Mouse (Mus musculus) stomach, embryonic 15.5 days (tissue): Measurements from ENCODE around the gene Fbxl3. TPM values are rescaled to one million over a fixed set of nuclear protein-coding genes. Genes with fewer than 3 reads are reported as not detected.

Experiments
- ATAC-seq: fragments of 200-750 bp; cut with Nextera tagmentation; 2 replicates; pipeline ENCODE4 v1.8.0; 2017; ENCODE audit warnings: low read depth, moderate number of reproducible peaks, moderate TSS enrichment; ENCODE audit not compliant: insufficient read depth, low FRiP score
- H3K27ac ChIP-seq: fragments of 300-500 bp; sonication (generic); 2 replicates; pipeline ENCODE4 v1.5.1; 2015; ENCODE audit warnings: mild to moderate bottlenecking, inconsistent platforms
- H3K27me3 ChIP-seq: fragments of 300-500 bp; sonication (generic); replicated peaks from 2 replicates; pipeline ENCODE4 v1.6.1; 2015; ENCODE audit warnings: inconsistent platforms
- H3K36me3 ChIP-seq: fragments of 300-500 bp; sonication (generic); 2 replicates; pipeline ENCODE4 v1.6.1; 2015; ENCODE audit warnings: inconsistent platforms
- H3K4me1 ChIP-seq: fragments of 300-500 bp; sonication (generic); 2 replicates; pipeline ENCODE4 v1.6.1; 2015; ENCODE audit warnings: inconsistent platforms
- H3K4me2 ChIP-seq: fragments of 300-500 bp; sonication (generic); 2 replicates; pipeline ENCODE4 v1.6.1; 2015; ENCODE audit warnings: mild to moderate bottlenecking, inconsistent platforms
- H3K4me3 ChIP-seq: fragments of 300-500 bp; sonication (generic); replicated peaks from 2 replicates; pipeline ENCODE4 v1.5.1; 2015; ENCODE audit warnings: inconsistent platforms
- H3K9ac ChIP-seq: fragments of 300-500 bp; sonication (generic); 2 replicates; pipeline ENCODE4 v1.6.1; 2015; ENCODE audit warnings: inconsistent platforms
- H3K9me3 ChIP-seq: fragments of 300-500 bp; sonication (generic); 2 replicates; pipeline ENCODE4 v1.6.1; 2016; ENCODE audit warnings: inconsistent platforms
- WGBS: fragments of 180-500 bp; shearing (Covaris S2); methylation state at CpG from one replicate; pipeline ENCODE4 v1.1.7; 2015; 5-methylcytosine and 5-hydroxymethylcytosine counted together
- polyA plus RNA-seq: library from polyadenylated mRNA; unstranded; fragments of >200 nt; fragmentation: Nextera tagmentation; extraction: Ambion mirVana; gene quantifications from 2 replicates; pipeline ENCODE4 v1.2.1, GENCODE M21; 2015

The Fbxl3 gene
- 22.5 and 24.2 TPM in 2 replicates for polyA plus RNA-seq

DNA sequence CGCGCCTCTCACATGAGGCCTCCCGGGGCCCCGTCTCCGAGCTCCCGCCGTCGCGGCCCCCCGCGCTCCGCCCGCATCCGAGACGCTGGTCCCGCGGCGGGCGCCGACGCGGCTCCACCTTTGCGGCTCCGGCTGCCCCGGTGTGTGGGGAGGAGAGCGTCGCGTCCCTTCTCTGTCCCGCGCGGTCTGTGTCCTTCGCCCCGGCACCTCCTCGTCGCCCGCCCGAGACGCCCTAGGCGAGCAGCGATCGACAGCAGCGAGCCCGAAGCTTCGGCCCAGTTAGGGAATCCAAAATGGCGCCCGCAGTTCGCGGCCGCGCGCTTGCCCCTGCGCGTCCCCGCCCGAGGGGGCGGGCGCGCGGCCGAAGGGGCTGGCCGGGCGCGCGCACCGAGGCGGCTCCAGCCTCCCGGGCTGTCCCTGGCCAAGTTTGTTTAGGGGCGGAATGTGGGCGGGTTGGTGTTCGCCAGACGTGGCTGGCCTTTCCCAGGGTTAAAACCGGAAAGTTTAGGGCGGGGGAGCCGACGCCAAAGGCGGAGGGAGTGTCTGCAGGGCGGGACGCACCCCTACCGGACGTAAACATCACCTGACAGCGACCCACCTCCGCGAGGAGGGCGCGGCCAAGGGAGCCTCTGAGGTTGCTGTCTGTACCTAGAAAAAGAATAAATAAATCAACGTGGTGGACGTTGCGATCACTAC lies at the start of gene Fbxl3:
TSS of gene Fbxl3 (minus strand) at position 329 of the 696 bp plus-strand sequence.
- Histone ChIP-seq H3K27ac (peak within 1 kb of the TSS; percentile 99), H3K4me1 (peaks cover 16% of the 10 kb centered on the region), H3K27me3 (no peaks in the 10 kb centered on the region), H3K9ac (peak within 1 kb of the TSS; percentile 93), H3K4me2 (peak within 1 kb of the TSS; percentile 59), H3K9me3 (no peaks in the 10 kb centered on the region), H3K4me3 (peak within 1 kb of the TSS; percentile 85), H3K36me3 (0 out of 2 replicates have a peak, but pooled peaks cover 3% of the 10 kb centered on the region)
- under 1% methylated on average over 88 of the region's 88 CpGs for WGBS
- ATAC-seq: peak; percentile 94

DNA sequence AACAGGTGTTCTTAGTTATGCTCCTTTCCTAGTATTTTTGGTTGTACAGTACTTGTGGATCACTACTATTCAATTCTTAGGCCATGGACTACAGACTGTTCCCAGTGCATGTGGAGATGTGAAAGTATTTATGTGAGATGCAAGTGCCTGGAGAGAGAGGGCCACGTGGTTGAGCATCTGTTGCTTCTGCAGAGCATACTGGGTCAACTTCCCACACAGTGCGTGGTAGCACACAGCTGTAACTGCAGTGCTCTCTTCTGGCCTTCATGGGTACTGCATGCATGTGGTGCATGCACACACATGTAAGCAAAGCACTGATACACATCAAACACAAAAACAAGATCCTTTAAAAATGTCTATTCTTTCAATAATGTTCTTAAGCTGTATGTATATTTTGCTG lies 32.6 kb upstream of the Fbxl3 start:
- Histone ChIP-seq H3K4me1 (no peaks in the 10 kb centered on the region), H3K4me2 (no peak overlapping the region), H3K9ac (no peak overlapping the region), H3K4me3 (no peak overlapping the region), H3K27ac (no peak overlapping the region), H3K9me3 (no peaks in the 10 kb centered on the region), H3K27me3 (no peaks in the 10 kb centered on the region), H3K36me3 (peaks cover 35% of the 10 kb centered on the region)
- WGBS: 73% methylated on average over 2 of the region's 2 CpGs
- ATAC-seq: no peak

DNA sequence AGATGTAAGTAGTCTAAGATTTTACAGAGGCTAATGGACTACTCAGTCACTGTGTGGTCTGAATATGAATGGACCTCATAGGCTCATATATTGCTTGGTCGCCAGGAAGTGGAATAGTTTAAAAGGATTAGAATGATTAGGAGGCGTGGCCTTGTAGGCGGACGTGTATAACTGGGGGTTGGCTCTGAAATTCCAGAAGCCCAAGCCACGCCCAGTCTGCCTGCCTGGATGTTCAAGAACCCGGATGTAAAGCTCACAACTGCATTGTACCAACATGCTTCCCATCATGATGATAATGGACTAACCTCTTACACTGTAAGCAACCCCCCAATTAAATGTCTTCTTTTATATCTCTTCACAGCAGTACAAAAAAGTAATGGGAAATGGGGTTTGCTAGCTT lies 26.4 kb upstream of the Fbxl3 start:
- Histone ChIP-seq H3K4me3 (no peak overlapping the region), H3K36me3 (peaks cover 26% of the 10 kb centered on the region), H3K9me3 (no peaks in the 10 kb centered on the region), H3K27me3 (no peaks in the 10 kb centered on the region), H3K9ac (no peak overlapping the region), H3K4me2 (no peak overlapping the region), H3K27ac (no peak overlapping the region), H3K4me1 (no peaks in the 10 kb centered on the region)
- WGBS: 79% methylated on average over 6 of the region's 6 CpGs
- ATAC-seq: no peak

DNA sequence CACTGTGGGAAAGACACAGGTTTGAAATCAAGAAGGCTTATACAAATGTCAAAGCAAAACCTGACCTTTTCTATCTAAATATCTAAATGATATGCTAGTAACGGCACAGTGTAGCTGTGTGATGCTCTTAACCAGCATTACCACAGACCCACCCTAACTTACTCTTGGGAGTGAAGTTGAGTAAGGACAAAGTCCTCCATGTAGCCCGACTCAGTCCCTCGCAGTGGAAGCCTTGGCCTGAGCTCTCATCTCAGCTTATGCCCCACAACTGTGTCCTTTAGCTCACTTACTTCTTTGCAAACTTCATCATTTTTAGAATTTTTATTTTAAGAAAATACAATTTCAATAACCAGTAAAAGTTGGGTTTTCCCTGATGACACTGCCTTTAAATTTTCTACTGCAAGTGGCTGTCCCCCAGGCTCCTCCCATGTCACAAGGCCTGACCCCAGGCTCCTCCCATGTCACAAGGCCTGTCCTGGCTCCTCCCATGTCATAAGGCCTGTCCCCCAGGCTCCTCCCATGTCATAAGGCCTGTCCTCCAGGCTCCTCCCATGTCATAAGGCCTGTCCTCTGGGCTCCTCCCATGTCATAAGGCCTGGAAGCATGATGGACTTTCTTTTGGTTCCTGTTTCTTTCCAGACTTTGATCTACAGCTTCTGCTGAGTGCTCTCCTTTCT lies 15.8 kb upstream of the Fbxl3 start:
- no peak; the same call in 1 of the 2 replicates for ATAC-seq
- Histone ChIP-seq H3K36me3 (peaks cover 31% of the 10 kb centered on the region), H3K27ac (no peak overlapping the region), H3K4me2 (no peak overlapping the region), H3K4me1 (no peaks in the 10 kb centered on the region), H3K4me3 (no peak overlapping the region), H3K9me3 (no peaks in the 10 kb centered on the region), H3K9ac (no peak overlapping the region), H3K27me3 (no peaks in the 10 kb centered on the region)
- 94% methylated on average over 3 of the region's 3 CpGs for WGBS

DNA sequence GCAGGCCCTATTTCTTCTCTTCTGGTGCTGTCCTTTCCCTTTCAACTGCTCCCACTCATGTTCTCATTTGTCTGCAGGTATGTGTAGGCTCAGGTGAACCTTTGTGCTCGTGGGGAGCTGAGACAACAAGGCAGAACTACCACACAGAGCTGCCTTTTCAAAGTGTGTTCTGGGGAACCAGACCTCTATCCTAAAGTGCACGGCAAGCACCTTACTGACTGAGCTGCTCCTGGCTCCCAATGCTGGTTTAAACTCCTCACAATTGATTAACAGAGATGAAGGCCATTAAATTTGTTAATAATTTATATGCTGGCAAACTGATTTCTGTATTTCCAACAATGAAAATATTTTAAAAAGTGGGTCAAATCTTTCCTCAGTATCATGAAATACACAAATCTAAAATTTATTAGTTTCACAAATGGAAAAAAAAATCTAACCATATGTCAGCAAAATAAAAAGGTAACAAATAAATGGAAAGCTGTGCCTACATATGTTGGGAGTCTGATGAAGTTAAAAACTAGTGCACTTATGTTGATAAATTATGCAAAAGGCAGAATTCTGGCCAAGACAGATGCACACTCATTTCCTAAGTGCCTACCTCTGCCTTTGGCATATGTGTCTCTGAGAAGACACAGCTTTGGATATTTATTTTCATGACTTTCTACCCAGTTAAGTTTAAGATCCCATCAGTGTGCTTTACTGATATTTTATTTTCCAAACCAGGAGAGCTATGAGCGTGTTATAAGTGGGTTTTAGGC lies 13.4 kb upstream of the Fbxl3 start:
- no peak for ATAC-seq
- H3K9ac ChIP-seq: no peak overlapping the region
- H3K4me2 ChIP-seq: no peak overlapping the region
- H3K4me3 ChIP-seq: no peak overlapping the region
- 81% methylated on average over 3 of the region's 3 CpGs for WGBS
- H3K27ac ChIP-seq: no peak overlapping the region
- H3K27me3 ChIP-seq: no peaks in the 10 kb centered on the region
- H3K36me3 ChIP-seq: peaks cover 22% of the 10 kb centered on the region; the same call in 1 of the 2 replicates
- H3K4me1 ChIP-seq: no peaks in the 10 kb centered on the region
- H3K9me3 ChIP-seq: no peaks in the 10 kb centered on the region

DNA sequence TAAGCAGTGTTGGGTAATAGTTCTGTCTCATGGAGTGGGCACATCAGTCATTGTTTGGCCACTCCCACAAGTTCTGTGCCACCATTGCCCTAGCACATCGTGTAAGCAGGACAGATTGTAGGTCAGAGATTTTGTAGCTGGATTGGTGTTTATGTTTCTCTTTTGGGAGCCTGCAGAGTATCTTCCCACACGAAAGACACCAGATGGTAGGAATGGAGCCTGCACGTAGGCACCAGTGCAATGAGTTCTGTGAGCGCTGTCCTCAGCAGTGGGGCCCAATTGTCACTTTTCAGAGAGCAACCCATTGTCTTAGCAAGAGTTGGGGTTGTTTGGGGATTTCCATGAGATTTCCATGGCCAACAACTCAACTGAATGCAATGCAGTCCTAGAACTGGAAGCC lies 10.6 kb upstream of the Fbxl3 start:
- 74% methylated on average over 4 of the region's 4 CpGs for WGBS
- H3K9me3 ChIP-seq: no peaks in the 10 kb centered on the region
- no peaks in the 10 kb centered on the region for H3K27me3 ChIP-seq
- no peak overlapping the region for H3K27ac ChIP-seq
- H3K9ac ChIP-seq: no peak overlapping the region
- no peak for ATAC-seq
- H3K4me1 ChIP-seq: no peaks in the 10 kb centered on the region
- H3K36me3 ChIP-seq: peaks cover 6% of the 10 kb centered on the region; the same call in 1 of the 2 replicates
- H3K4me3 ChIP-seq: no peak overlapping the region
- no peak overlapping the region for H3K4me2 ChIP-seq

DNA sequence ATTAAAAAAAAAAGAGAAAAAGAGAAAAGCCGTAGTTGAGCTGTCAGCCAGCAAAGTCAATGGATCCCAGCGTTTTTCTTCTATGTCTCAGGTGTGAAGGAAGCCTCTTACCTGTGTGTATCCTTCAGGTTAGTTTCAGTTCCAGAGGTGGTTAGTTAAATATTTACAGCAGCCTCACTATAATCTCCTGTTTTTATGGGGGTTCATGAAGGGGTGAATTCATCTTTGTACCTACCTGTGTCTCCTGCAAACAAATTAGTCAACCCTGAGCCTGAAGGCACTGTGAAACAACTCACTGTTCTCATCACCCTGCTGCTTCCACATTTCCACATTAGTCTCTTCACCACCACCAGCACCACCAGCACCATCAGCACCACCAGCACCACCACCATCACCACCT lies 6.9 kb upstream of the Fbxl3 start:
- no peaks in the 10 kb centered on the region for H3K27me3 ChIP-seq
- H3K36me3 ChIP-seq: no peaks in the 10 kb centered on the region
- H3K4me3 ChIP-seq: no peak overlapping the region
- H3K4me1 ChIP-seq: peaks cover 4% of the 10 kb centered on the region; the same call in 1 of the 2 replicates
- no peak overlapping the region for H3K9ac ChIP-seq
- no peak overlapping the region for H3K27ac ChIP-seq
- no peaks in the 10 kb centered on the region for H3K9me3 ChIP-seq
- no peak overlapping the region for H3K4me2 ChIP-seq
- 81% methylated on average over 2 of the region's 2 CpGs for WGBS
- no peak; the same call in 1 of the 2 replicates for ATAC-seq

DNA sequence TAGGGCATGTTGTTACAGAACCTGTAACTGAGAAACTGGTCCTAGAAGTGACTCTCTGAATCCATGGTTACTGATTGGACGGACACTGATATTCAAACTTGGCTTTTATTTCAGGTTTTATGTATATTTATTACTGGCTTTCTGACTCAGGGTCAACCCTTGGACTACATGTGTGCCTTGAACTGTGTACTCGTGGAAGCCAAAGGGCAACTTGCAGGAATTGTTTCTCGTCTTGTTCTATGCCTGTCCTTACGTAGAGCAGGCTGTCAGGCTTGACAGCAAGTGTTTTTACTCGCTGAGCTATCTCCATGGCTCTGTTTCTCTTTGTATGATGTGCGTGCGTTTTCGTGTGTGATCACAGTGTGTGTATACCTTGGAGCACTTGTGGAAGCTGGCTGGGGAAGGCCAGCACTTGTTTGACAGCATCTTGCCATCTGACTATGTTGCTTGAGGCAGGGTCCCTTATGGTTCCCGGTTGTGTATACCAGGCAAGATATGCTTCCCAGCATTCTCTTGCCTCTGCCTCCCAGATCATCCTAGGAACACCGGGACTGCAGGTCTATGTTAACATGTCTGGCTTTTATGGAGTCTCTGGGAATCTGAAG lies 3.5 kb upstream of the Fbxl3 start:
- Histone ChIP-seq H3K4me3 (no peak overlapping the region), H3K36me3 (no peaks in the 10 kb centered on the region), H3K27me3 (no peaks in the 10 kb centered on the region), H3K4me2 (no peak overlapping the region), H3K4me1 (peaks cover 11% of the 10 kb centered on the region; the same call in 1 of the 2 replicates), H3K9me3 (no peaks in the 10 kb centered on the region), H3K9ac (no peak overlapping the region), H3K27ac (0 out of 2 replicates have a peak overlapping the region, but pooled peaks have one; percentile 11)
- 50% methylated on average over 10 of the region's 10 CpGs for WGBS
- no peak for ATAC-seq

DNA sequence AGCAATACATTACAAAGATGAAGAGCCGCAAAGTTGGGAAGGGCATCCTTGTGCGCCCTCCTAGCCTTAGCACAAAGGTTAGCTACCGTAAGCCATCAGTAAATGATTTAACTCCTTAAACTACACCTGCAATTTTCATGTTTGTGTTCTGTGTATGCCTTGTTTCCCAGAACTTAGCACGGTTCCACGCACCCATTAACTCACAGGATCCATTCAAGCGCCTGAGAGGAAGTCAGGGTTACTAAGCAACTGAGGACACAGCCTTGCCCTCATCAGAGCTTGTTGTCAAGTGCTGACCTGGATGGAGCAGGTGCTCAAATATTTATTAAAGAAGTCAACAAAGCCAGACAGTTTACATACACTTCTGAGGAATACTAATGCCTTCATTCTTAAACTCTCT lies 2.9 kb upstream of the Fbxl3 start:
- H3K4me1 ChIP-seq: peaks cover 14% of the 10 kb centered on the region
- H3K27me3 ChIP-seq: no peaks in the 10 kb centered on the region
- 41% methylated on average over 6 of the region's 6 CpGs for WGBS
- no peak overlapping the region for H3K4me3 ChIP-seq
- no peak for ATAC-seq
- H3K9me3 ChIP-seq: no peaks in the 10 kb centered on the region
- H3K4me2 ChIP-seq: no peak overlapping the region
- no peak overlapping the region for H3K9ac ChIP-seq
- no peak overlapping the region for H3K27ac ChIP-seq
- H3K36me3 ChIP-seq: no peaks in the 10 kb centered on the region

DNA sequence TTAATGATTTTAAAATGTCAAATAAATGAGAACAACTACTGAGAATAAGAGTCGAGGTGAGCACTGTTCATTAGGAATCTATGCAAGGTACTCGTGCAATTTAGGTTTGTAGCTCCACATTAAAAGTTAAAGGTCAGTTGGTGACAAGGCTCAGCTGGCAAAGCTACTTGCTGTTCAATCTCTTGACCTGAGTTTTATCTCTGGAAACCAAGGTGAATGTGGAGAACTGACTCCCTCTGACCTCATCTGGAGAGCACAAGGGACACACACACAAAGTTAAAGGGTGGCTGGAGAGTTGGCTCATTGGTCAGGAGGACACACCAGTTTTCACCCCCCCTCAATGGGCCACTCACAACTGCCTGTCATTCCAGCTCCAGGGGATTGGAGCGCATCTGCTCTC lies 1.8 kb upstream of the Fbxl3 start:
- H3K4me3 ChIP-seq: no peak overlapping the region
- H3K9ac ChIP-seq: no peak overlapping the region
- no peaks in the 10 kb centered on the region for H3K9me3 ChIP-seq
- H3K4me1 ChIP-seq: peaks cover 16% of the 10 kb centered on the region
- peak overlapping the region; percentile 35; the same call in 1 of the 2 replicates for H3K27ac ChIP-seq
- 0 out of 2 replicates have a peak, but pooled peaks cover 2% of the 10 kb centered on the region for H3K36me3 ChIP-seq
- no peaks in the 10 kb centered on the region for H3K27me3 ChIP-seq
- 54% methylated on average over 3 of the region's 3 CpGs for WGBS
- no peak for ATAC-seq
- no peak overlapping the region for H3K4me2 ChIP-seq

DNA sequence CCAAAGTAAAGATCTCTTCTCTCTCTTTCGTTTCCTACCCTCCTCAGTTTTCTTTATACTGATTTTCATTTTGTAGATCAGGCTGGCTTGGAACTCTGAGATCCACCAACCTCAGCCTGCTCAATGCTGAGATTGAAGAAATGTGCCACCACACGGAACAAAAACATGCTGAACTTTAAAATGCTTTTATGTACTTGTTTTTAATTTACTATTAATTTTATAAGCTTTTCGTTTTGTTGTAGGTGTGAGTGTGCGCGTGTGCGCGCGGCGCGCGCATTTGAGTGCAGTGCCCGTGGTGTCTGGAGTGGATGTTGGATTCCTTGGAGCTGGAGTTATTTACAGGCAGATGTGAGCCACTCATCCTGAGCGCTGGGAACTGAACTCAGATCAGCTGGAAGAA lies 930 bp upstream of the Fbxl3 start:
- H3K4me2 ChIP-seq: no peak overlapping the region
- no peak overlapping the region for H3K4me3 ChIP-seq
- peaks cover 16% of the 10 kb centered on the region for H3K4me1 ChIP-seq
- peak overlapping the region; percentile 26; the same call in 1 of the 2 replicates for H3K27ac ChIP-seq
- no peaks in the 10 kb centered on the region for H3K27me3 ChIP-seq
- no peaks in the 10 kb centered on the region for H3K9me3 ChIP-seq
- no peak for ATAC-seq
- WGBS: 74% methylated on average over 13 of the region's 13 CpGs
- no peak overlapping the region for H3K9ac ChIP-seq
- H3K36me3 ChIP-seq: 0 out of 2 replicates have a peak, but pooled peaks cover 3% of the 10 kb centered on the region
